Comparison of ENCODE assay signal across 19 mouse cellular contexts in genomic region chr9:8157011-8157410, GRCm38 (mm10). TPM values are rescaled to one million over a fixed set of nuclear protein-coding genes. Genes with fewer than 3 reads are reported as not detected.
DNase-seq lines count a peak whose midpoint lies in the region; ATAC-seq and TF ChIP-seq lines count a peak whose summit lies in the region.
"Had no signal": no experiment of that assay in that cellular context is flagged by ENCODE, and none has a peak within 500 bp of the region (broad histone marks: within the 10 kb centered on the region; RNA-seq: fewer than 3 reads in every experiment).

No protein-coding gene starts in this region.

- TF ChIP-seq CTCF in kidney, postnatal 0 days (IDR thresholded peaks at IDR 0.05; ENCODE audit: low read depth), result no peak

- WGBS in kidney, postnatal 0 days, result 73% methylated on average over 2 of the region's 2 CpGs
- WGBS in embryonic facial prominence, embryonic 12.5 days, result 49% methylated on average over 2 of the region's 2 CpGs
- 40% methylated on average over 2 of the region's 2 CpGs for WGBS in limb, embryonic 13.5 days

- peak; percentile 21 for DNase-seq in kidney, postnatal 0 days (ENCODE audit: low spot score)
- no peak for DNase-seq in kidney, postnatal 10 days
- no peak for DNase-seq in left cerebral cortex, postnatal 14 days (ENCODE audit: low spot score in 2 of 2)
- no peak for DNase-seq in heart, adult 9 months (ENCODE audit: low spot score in 2 of 2)
- DNase-seq in left cerebral cortex, postnatal 10 days (ENCODE audit: extremely low spot score in 1 of 2, low spot score in 2 of 2), result no peak
- DNase-seq: adrenal gland, postnatal 10 days; cerebellum, adult 11-12 months; cerebellum, postnatal 10 days; gastrocnemius, adult 2 months; gastrocnemius, postnatal 25 days; heart, postnatal 36 days had no signal

- H3K36me3 ChIP-seq in kidney, postnatal 0 days (ENCODE audit: insufficient read depth, low read length), result no peaks in the 10 kb centered on the region
- no peaks in the 10 kb centered on the region for H3K36me3 ChIP-seq in embryonic facial prominence, embryonic 12.5 days
- no peaks in the 10 kb centered on the region for H3K36me3 ChIP-seq in limb, embryonic 13.5 days
- H3K36me3 ChIP-seq: embryonic facial prominence, embryonic 13.5 days; forebrain, embryonic 10.5 days; heart, embryonic 13.5 days; hindbrain, embryonic 15.5 days had no signal

- H3K9me3 ChIP-seq in kidney, postnatal 0 days (replicated peaks; ENCODE audit: low read length), result no peaks in the 10 kb centered on the region
- no peaks in the 10 kb centered on the region for H3K9me3 ChIP-seq in embryonic facial prominence, embryonic 12.5 days
- H3K9me3 ChIP-seq in limb, embryonic 13.5 days, result no peaks in the 10 kb centered on the region
- H3K9me3 ChIP-seq: embryonic facial prominence, embryonic 13.5 days; forebrain, embryonic 10.5 days; heart, embryonic 13.5 days; hindbrain, embryonic 15.5 days had no signal

- H3K27me3 ChIP-seq in kidney, postnatal 0 days (ENCODE audit: insufficient read depth, low read length), result no peaks in the 10 kb centered on the region
- no peaks in the 10 kb centered on the region for H3K27me3 ChIP-seq in embryonic facial prominence, embryonic 12.5 days
- no peaks in the 10 kb centered on the region for H3K27me3 ChIP-seq in limb, embryonic 13.5 days
- H3K27me3 ChIP-seq: embryonic facial prominence, embryonic 13.5 days; heart, embryonic 13.5 days; hindbrain, embryonic 15.5 days had no signal

- intact Hi-C loops in left cerebral cortex, postnatal 14 days (cut with DNase I), result no loop called here
- intact Hi-C loops in left cerebral cortex, postnatal 10 days (cut with DNase I), result no loop called here

- no peak overlapping the region for H3K9ac ChIP-seq in kidney, postnatal 0 days (ENCODE audit: low read depth, low read length)
- H3K9ac ChIP-seq in embryonic facial prominence, embryonic 12.5 days, result no peak overlapping the region
- no peak overlapping the region for H3K9ac ChIP-seq in limb, embryonic 13.5 days
- H3K9ac ChIP-seq: embryonic facial prominence, embryonic 13.5 days; heart, embryonic 13.5 days; hindbrain, embryonic 15.5 days had no signal

- H3K4me3 ChIP-seq in kidney, postnatal 0 days (replicated peaks; ENCODE audit: low read depth, low read length), result no peak overlapping the region
- no peak overlapping the region for H3K4me3 ChIP-seq in embryonic facial prominence, embryonic 12.5 days
- H3K4me3 ChIP-seq in limb, embryonic 13.5 days, result no peak overlapping the region
- H3K4me3 ChIP-seq: embryonic facial prominence, embryonic 13.5 days; erythroblast, embryonic 14.5 days; forebrain, embryonic 10.5 days; gastrocnemius, adult 2 months; heart, embryonic 13.5 days; hindbrain, embryonic 15.5 days had no signal

- ATAC-seq in kidney, postnatal 0 days (replicated peaks; ENCODE audit: low FRiP score, low read depth), result no peak
- ATAC-seq in embryonic facial prominence, embryonic 12.5 days (ENCODE audit: insufficient number of reproducible peaks, insufficient read depth, low FRiP score, low TSS enrichment), result 0 out of 2 replicates have a peak, but pooled peaks have one; percentile 56
- peak; percentile 61 for ATAC-seq in limb, embryonic 13.5 days (ENCODE audit: low FRiP score, low read depth)
- ATAC-seq: forebrain, embryonic 14.5 days had no signal

- H3K4me2 ChIP-seq in kidney, postnatal 0 days (ENCODE audit: low read length), result no peak overlapping the region
- no peak overlapping the region for H3K4me2 ChIP-seq in embryonic facial prominence, embryonic 12.5 days (replicated peaks)
- no peak overlapping the region for H3K4me2 ChIP-seq in limb, embryonic 13.5 days (replicated peaks)
- H3K4me2 ChIP-seq: embryonic facial prominence, embryonic 13.5 days; heart, embryonic 13.5 days; hindbrain, embryonic 15.5 days had no signal

- H3K4me1 ChIP-seq in kidney, postnatal 0 days (replicated peaks; ENCODE audit: insufficient read depth, low read length), result no peaks in the 10 kb centered on the region
- H3K4me1 ChIP-seq in embryonic facial prominence, embryonic 12.5 days, result no peaks in the 10 kb centered on the region
- H3K4me1 ChIP-seq in limb, embryonic 13.5 days, result peaks cover 3% of the 10 kb centered on the region; the same call in 1 of the 2 replicates
- H3K4me1 ChIP-seq: embryonic facial prominence, embryonic 13.5 days; forebrain, embryonic 10.5 days; heart, embryonic 13.5 days; hindbrain, embryonic 15.5 days had no signal

- no peak overlapping the region for H3K27ac ChIP-seq in kidney, postnatal 0 days
- H3K27ac ChIP-seq in embryonic facial prominence, embryonic 12.5 days, result no peak overlapping the region
- H3K27ac ChIP-seq in limb, embryonic 13.5 days, result 0 out of 2 replicates have a peak overlapping the region, but pooled peaks have one; percentile 22
- H3K27ac ChIP-seq: embryonic facial prominence, embryonic 13.5 days; forebrain, embryonic 10.5 days; gastrocnemius, adult 2 months; heart, embryonic 13.5 days; hindbrain, embryonic 15.5 days had no signal

RNA-seq across cellular contexts. Expression of gene Cep126, which starts 22.9 kb away (rescaled TPM):
- 3.7 and 4.0 TPM in 2 replicates for polyA plus RNA-seq in kidney, postnatal 0 days (2015; fragmentation: Nextera tagmentation; extraction: Ambion mirVana)
- polyA plus RNA-seq in embryonic facial prominence, embryonic 12.5 days (2016; fragmentation: Nextera tagmentation; extraction: Ambion mirVana), result 2.7 and 4.6 TPM in 2 replicates
- polyA plus RNA-seq in limb, embryonic 13.5 days (2015; fragmentation: Nextera tagmentation; extraction: Ambion mirVana), result 2.7 and 3.3 TPM in 2 replicates
- 10 to 100 TPM; 14.7 to 15.8 TPM for total RNA-seq in left cerebral cortex, postnatal 14 days (2021)
- total RNA-seq in left cerebral cortex, postnatal 10 days (2021), result 10 to 100 TPM; 11.7 to 12.2 TPM
- polyA plus RNA-seq: erythroblast, embryonic 14.5 days had no signal
